Mouse (Mus musculus): ENCODE results near the gene Tagln3. TPM values are rescaled to one million over a fixed set of nuclear protein-coding genes. Genes with fewer than 3 reads are reported as not detected.

Gene Tagln3
- total and polyA plus RNA-seq, 3 experiments: not detected

DNA sequence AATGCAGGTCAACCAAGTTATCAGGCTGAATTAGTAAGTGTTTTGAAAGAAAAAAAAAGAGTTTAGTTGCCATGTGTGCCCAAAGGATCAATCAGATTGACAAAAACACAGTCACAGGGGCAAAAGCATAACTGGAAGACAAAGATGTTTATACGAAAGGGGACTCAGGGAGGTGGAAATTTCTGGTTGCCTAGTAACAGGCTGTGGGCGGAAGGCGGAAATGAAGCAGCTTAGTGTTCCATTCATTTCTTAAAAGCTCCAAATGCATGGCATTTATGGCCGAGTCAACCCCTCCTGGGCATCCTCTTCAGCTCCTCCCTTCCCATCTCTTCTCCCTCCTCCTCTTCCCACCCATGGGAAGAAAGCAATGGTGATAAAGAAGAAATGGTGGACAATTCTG, 34.2 kb downstream of the Tagln3 start:
- TF ChIP-seq RCOR1 (IDR thresholded peaks at IDR 0.05; ENCODE audit: low read depth, low read length) (no peak), MXI1 (IDR thresholded peaks at IDR 0.05; ENCODE audit: low read depth, low read length) (no peak), TAL1 (IDR thresholded peaks at IDR 0.05; ENCODE audit: low read length) (no peak), ZC3H11A (IDR thresholded peaks at IDR 0.05; ENCODE audit: low read depth, low read length) (no peak), POLR2AphosphoS2 (IDR thresholded peaks at IDR 0.05; ENCODE audit: low read length) (no peak), BHLHE40 (IDR thresholded peaks at IDR 0.05; ENCODE audit: borderline replicate concordance, low read depth, low read length) (no peak), MYB (IDR thresholded peaks at IDR 0.05; ENCODE audit: low read depth, low read length) (no peak), SMC3 (IDR thresholded peaks at IDR 0.05; ENCODE audit: low read depth, low read length) (no peak), SIN3A (IDR thresholded peaks at IDR 0.05; ENCODE audit: low read length) (no peak), CHD1 (IDR thresholded peaks at IDR 0.05; ENCODE audit: low read depth, low read length) (no peak), ZMIZ1 (IDR thresholded peaks at IDR 0.05; ENCODE audit: low read depth, low read length) (no peak), NELFE (IDR thresholded peaks at IDR 0.05; ENCODE audit: low read depth, low read length) (no peak), MEF2A (IDR thresholded peaks at IDR 0.05; ENCODE audit: extremely low read depth, insufficient replicate concordance, low read depth, low read length, poor library complexity, severe bottlenecking) (no peak), CHD2 (IDR thresholded peaks at IDR 0.05; ENCODE audit: low read length) (no peak)
- Histone ChIP-seq H3K36me3 (ENCODE audit: control insufficient read depth in 1 of 2, insufficient read depth in 2 of 2, low read length in 2 of 2) (no peaks in the 10 kb centered on the region), H3K4me3 (ENCODE audit: control insufficient read depth in 1 of 2, insufficient read depth in 1 of 2, low read depth in 2 of 2, low read length in 2 of 2) (no peak overlapping the region), H3K4me1 (ENCODE audit: control insufficient read depth in 1 of 2, insufficient read depth in 2 of 2, low read length in 2 of 2) (no peaks in the 10 kb centered on the region), H3K9ac (ENCODE audit: control insufficient read depth, low read depth, low read length, poor library complexity, severe bottlenecking) (no peak overlapping the region), H3K27me3 (ENCODE audit: control insufficient read depth in 1 of 2, insufficient read depth in 2 of 2, low read length in 2 of 2) (peaks cover 0 to 1% of the 10 kb centered on the region in 2 experiments; a peak in 2 of 4 replicates), H3K79me2 (ENCODE audit: control insufficient read depth, insufficient read depth, low read length, poor library complexity) (no peaks in the 10 kb centered on the region), H3K27ac (ENCODE audit: control insufficient read depth, low read depth, low read length) (no peak overlapping the region), H3K9me3 (replicated peaks; ENCODE audit: insufficient read depth, low read length) (no peaks in the 10 kb centered on the region)
- no peak for DNase-seq (ENCODE audit: low read depth, low spot score)

DNA sequence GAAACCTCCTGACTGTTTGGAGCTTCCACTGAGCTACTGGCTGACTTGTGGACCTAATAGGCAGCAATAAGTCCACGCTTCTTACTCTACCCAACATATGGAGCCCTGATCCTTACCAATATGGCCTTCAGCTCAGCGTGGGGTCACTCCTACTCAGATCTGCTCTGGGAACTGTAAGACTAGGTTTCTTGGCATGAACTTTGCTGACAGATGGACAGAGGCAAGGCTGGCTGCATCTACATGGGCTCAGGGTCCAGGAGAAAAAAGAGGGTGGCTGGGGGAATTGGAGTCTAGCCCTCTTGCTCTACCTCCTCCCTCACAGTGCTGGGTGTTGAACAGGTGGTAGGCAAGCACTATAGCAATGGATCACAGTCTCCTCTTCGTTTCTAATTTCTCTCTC, 37.6 kb downstream of the Tagln3 start:
- no peaks in the 10 kb centered on the region for H3K4me1 ChIP-seq (ENCODE audit: control insufficient read depth in 1 of 2, insufficient read depth in 2 of 2, low read length in 2 of 2)
- no peak overlapping the region for H3K27ac ChIP-seq (ENCODE audit: control insufficient read depth, low read depth, low read length)
- no peaks in the 10 kb centered on the region for H3K9me3 ChIP-seq (replicated peaks; ENCODE audit: insufficient read depth, low read length)
- H3K4me3 ChIP-seq (ENCODE audit: control insufficient read depth in 1 of 2, insufficient read depth in 1 of 2, low read depth in 2 of 2, low read length in 2 of 2): no peak overlapping the region
- no peak for DNase-seq (ENCODE audit: low read depth, low spot score)
- H3K27me3 ChIP-seq (ENCODE audit: control insufficient read depth in 1 of 2, insufficient read depth in 2 of 2, low read length in 2 of 2): peaks cover 0 to 1% of the 10 kb centered on the region in 2 experiments; a peak in 2 of 4 replicates
- no peaks in the 10 kb centered on the region for H3K79me2 ChIP-seq (ENCODE audit: control insufficient read depth, insufficient read depth, low read length, poor library complexity)
- no peak for TF ChIP-seq RCOR1 (IDR thresholded peaks at IDR 0.05; ENCODE audit: low read depth, low read length)
- TF ChIP-seq GABPA (IDR thresholded peaks at IDR 0.05; ENCODE audit: low read depth, low read length): no peak
- TF ChIP-seq CHD1 (IDR thresholded peaks at IDR 0.05; ENCODE audit: low read depth, low read length): no peak
- no peak for TF ChIP-seq TAL1 (IDR thresholded peaks at IDR 0.05; ENCODE audit: low read length)
- H3K36me3 ChIP-seq (ENCODE audit: control insufficient read depth in 1 of 2, insufficient read depth in 2 of 2, low read length in 2 of 2): no peaks in the 10 kb centered on the region
- no peak overlapping the region for H3K9ac ChIP-seq (ENCODE audit: control insufficient read depth, low read depth, low read length, poor library complexity, severe bottlenecking)

DNA sequence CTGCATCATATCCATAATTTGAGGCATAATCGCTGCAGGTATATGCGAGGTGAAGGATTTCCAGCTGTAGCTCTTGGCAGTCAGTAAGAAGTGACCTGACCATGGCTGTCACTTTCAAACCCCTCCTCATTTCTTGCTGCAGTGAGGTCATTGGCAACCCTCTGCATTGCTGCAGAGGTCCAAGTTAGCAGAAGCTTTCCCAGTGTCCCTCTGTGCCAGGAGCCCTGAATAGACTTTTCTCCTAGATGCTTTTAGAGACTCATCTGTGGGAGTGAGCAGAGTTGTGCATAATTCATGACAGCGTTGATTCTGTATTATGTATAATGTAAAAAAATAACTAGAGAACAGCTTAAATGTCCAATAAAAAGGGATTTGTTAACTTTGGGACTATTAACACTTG, 39.1 kb downstream of the Tagln3 start:
- Histone ChIP-seq H3K4me3 (ENCODE audit: control insufficient read depth in 1 of 2, insufficient read depth in 1 of 2, low read depth in 2 of 2, low read length in 2 of 2) (no peak overlapping the region), H3K27me3 (ENCODE audit: control insufficient read depth in 1 of 2, insufficient read depth in 2 of 2, low read length in 2 of 2) (peaks cover 0 to 1% of the 10 kb centered on the region in 2 experiments; a peak in 2 of 4 replicates), H3K4me1 (ENCODE audit: control insufficient read depth in 1 of 2, insufficient read depth in 2 of 2, low read length in 2 of 2) (no peaks in the 10 kb centered on the region), H3K9me3 (replicated peaks; ENCODE audit: insufficient read depth, low read length) (no peaks in the 10 kb centered on the region), H3K9ac (ENCODE audit: control insufficient read depth, low read depth, low read length, poor library complexity, severe bottlenecking) (no peak overlapping the region), H3K79me2 (ENCODE audit: control insufficient read depth, insufficient read depth, low read length, poor library complexity) (no peaks in the 10 kb centered on the region), H3K36me3 (ENCODE audit: control insufficient read depth in 1 of 2, insufficient read depth in 2 of 2, low read length in 2 of 2) (no peaks in the 10 kb centered on the region), H3K27ac (ENCODE audit: control insufficient read depth, low read depth, low read length) (no peak overlapping the region)
- DNase-seq (ENCODE audit: low read depth, low spot score): no peak
- TF ChIP-seq ELF1 (IDR thresholded peaks at IDR 0.05; ENCODE audit: low read depth, low read length): no peak
- no peak for TF ChIP-seq NRF1 (IDR thresholded peaks at IDR 0.05; ENCODE audit: insufficient read depth, low read depth, low read length, poor library complexity, severe bottlenecking)
